Mouse (Mus musculus): ENCODE data around the gene Nfkbie.

DNA sequence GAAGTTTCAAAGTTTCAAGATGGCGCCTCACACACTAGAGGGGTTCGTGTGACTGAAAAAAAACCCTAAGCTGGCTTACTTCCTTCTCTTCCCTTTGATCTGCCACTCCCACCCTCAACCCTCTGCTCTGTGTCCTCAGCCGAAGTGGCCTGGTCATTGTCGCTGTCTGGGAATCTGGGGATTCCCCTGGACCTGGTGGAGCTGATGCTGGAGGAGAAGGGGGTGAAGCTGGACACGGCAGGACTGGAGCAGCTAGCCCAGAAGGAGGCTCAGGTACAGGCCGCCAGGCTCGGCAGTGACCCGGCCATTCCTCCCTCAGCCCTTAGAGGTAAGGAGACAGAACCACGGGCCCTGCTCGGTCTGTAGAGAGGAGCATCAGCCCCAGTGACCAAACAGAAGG, 39.7 kb upstream of the Nfkbie start:
- TF ChIP-seq CTCF (IDR thresholded peaks at IDR 0.05; ENCODE audit: borderline replicate concordance, insufficient read depth, low read depth, low read length) (no peak), POLR2A (IDR thresholded peaks at IDR 0.05; ENCODE audit: borderline replicate concordance, insufficient read depth, low read length) (no peak)
